Mouse (Mus musculus) inflammation-experienced regulatory T-cells (primary cell): Measurements from ENCODE around the gene Clec10a. TPM values are rescaled to one million over a fixed set of nuclear protein-coding genes. Genes with fewer than 3 reads are reported as not detected.

Source experiments
- polyA plus RNA-seq, 2 experiments: library from polyadenylated mRNA; unstranded; fragments of 100-300 nt; shearing (Covaris generic); gene quantifications; one replicate each; pipeline ENCODE4 v1.2.1; 2017

The Clec10a gene
- polyA plus RNA-seq = 1 to 10 TPM in 1 of 2 experiments, not detected in 1; 1.6 TPM

GRCm38 (mm10) chr11:70155897-70156296 lies at the start of gene Clec10a:
TSS of gene Clec10a (plus strand) at chr11:70156197.

GRCm38 (mm10) chr11:70129926-70130379 lies 26.0 kb upstream of the Clec10a start, which contains the start of gene Mgl2:
TSS of gene Mgl2 (plus strand) at chr11:70130329.

GRCm38 (mm10) chr11:70212423-70212822 lies 56.4 kb downstream of the Clec10a start, which contains the start of gene Slc16a11:
TSS of gene Slc16a11 (plus strand) at chr11:70212752.

Other genes with a start within 250 kb of the Clec10a start
- 100 to 1,000 TPM; 175 to 265 TPM for gene Gps2, start 242.3 kb upstream of the Clec10a start, polyA plus RNA-seq
- gene Eif5a, start 234.2 kb upstream of the Clec10a start, polyA plus RNA-seq = 1,000 to 10,000 TPM; 1,144 to 1,177 TPM
- gene Ybx2, start 220.4 kb upstream of the Clec10a start, polyA plus RNA-seq = not detected
- gene Slc2a4, start 208.0 kb upstream of the Clec10a start, polyA plus RNA-seq = 1 to 10 TPM in 1 of 2 experiments, not detected in 1; 1.5 TPM
- gene Cldn7, start 191.4 kb upstream of the Clec10a start, polyA plus RNA-seq = 1 to 10 TPM in 1 of 2 experiments, under 1 TPM in 1; 0.81 to 1.2 TPM
- 10 to 100 TPM; 39.1 to 74.9 TPM for gene Ctdnep1, start 175.0 kb upstream of the Clec10a start, polyA plus RNA-seq
- 10 to 100 TPM; 63.7 to 67.7 TPM for gene Elp5, start 173.7 kb upstream of the Clec10a start, polyA plus RNA-seq
- gene Gabarap, start 165.1 kb upstream of the Clec10a start, polyA plus RNA-seq = 100 to 1,000 TPM; 391 to 427 TPM
- gene Phf23, start 160.4 kb upstream of the Clec10a start, polyA plus RNA-seq = 10 to 100 TPM; 85.5 to 94.7 TPM
- gene Dvl2, start 155.6 kb upstream of the Clec10a start, polyA plus RNA-seq = 10 to 100 TPM; 26.6 to 46.3 TPM
- 100 to 1,000 TPM in 1 of 2 experiments, 10 to 100 TPM in 1; 97.3 to 113 TPM for gene Acadvl, start 140.8 kb upstream of the Clec10a start, polyA plus RNA-seq
- gene Dlg4, start 139.3 kb upstream of the Clec10a start, polyA plus RNA-seq = 10 to 100 TPM in 1 of 2 experiments, 1 to 10 TPM in 1; 9.1 to 10.5 TPM
- not detected for gene Asgr1, start 102.1 kb upstream of the Clec10a start, polyA plus RNA-seq
- gene Asgr2, start 63.6 kb upstream of the Clec10a start, polyA plus RNA-seq = not detected
- under 1 TPM in 1 of 2 experiments, not detected in 1; 0.23 TPM for gene Mgl2, start 25.9 kb upstream of the Clec10a start, polyA plus RNA-seq
- gene Slc16a11, start 56.6 kb downstream of the Clec10a start, polyA plus RNA-seq = 1 to 10 TPM in 1 of 2 experiments, under 1 TPM in 1; 0.88 to 1.1 TPM
- gene Slc16a13, start 64.9 kb downstream of the Clec10a start, polyA plus RNA-seq = 1 to 10 TPM; 3.3 to 4.7 TPM
- gene Bcl6b, start 73.6 kb downstream of the Clec10a start, polyA plus RNA-seq = not detected
- gene 0610010K14Rik, start 81.7 kb downstream of the Clec10a start, polyA plus RNA-seq = 100 to 1,000 TPM; 154 to 165 TPM
- gene Gm21988, start 83.6 kb downstream of the Clec10a start, polyA plus RNA-seq = 10 to 100 TPM in 1 of 2 experiments, 1 to 10 TPM in 1; 5.8 to 10.3 TPM
- gene Rnasek, start 83.6 kb downstream of the Clec10a start, polyA plus RNA-seq = 100 to 1,000 TPM; 257 to 279 TPM
- under 1 TPM; 0.10 to 0.33 TPM for gene Alox12, start 99.2 kb downstream of the Clec10a start, polyA plus RNA-seq
- gene Alox12e, start 166.4 kb downstream of the Clec10a start, polyA plus RNA-seq = 1 to 10 TPM in 1 of 2 experiments, under 1 TPM in 1; 0.22 to 1.6 TPM
- under 1 TPM; 0.24 to 0.53 TPM for gene Alox15, start 195.8 kb downstream of the Clec10a start, polyA plus RNA-seq